Mouse (Mus musculus) layer of hippocampus, postnatal 10 days (tissue): Measurements from ENCODE around the gene Wdr5. TPM values are rescaled to one million over a fixed set of nuclear protein-coding genes. Genes with fewer than 3 reads are reported as not detected.
"Not testable (repeated sequence)": the region's sequence is repeated elsewhere in the genome, so short reads cannot be mapped to it uniquely, and the experiment has no call there.

Experiments used
- DNase-seq, 2 experiments: peaks; one replicate each; pipeline ENCODE4 v3.0.0; 2021; ENCODE audit warnings: low spot score in 2 of 2
- total RNA-seq, 2 experiments: library from RNA; stranded (reverse); gene quantifications; 2 replicates each; pipeline ENCODE4 v1.2.3; 2021

Gene Wdr5
- total RNA-seq, 2 experiments from 2014 or later: 42.8 to 44.2 TPM

GRCm38 (mm10) chr2:27496391-27497028 is 18.4 kb upstream of the Wdr5 start:
- DNase-seq: no peak

DNA sequence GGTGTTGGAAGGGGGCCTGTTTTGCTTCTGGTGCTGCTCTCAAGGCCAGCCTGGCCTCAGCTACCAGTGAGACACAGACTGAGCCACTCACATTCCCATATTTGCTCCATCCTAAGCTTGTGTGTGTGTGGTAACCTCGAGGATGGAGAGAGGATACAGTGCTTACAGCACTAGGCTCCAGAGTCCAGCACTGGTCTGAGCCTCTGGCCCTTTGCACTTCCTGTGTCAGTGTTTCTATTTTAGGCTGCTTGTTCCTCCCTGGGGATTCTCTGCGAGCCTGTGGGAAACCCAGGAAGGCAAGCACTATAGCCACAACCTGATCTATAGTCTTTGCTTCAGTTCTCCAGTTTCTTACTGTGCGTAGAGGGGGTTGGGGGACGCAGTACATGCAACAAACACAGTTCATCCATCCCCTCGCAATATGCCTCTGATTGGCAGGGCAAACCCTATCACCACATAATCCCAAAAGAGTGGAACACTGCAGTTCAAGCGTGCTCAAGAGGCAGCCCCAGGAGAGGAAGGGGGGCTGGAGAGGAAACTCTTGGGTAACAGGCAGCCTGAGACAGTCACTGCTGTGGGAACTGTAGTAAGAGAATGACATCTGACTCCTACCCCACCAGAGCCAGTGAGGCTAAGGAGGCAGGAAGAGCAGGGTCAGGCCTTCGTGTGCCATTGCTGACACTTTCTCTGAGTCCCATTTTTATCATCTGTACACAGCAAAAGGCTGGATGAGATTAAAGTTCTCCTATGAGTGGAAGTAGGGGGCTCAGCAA is 10.7 kb upstream of the Wdr5 start:
- DNase-seq: no peak

GRCm38 (mm10) chr2:27505539-27505938 is 9.4 kb upstream of the Wdr5 start:
- no peak for DNase-seq

DNA sequence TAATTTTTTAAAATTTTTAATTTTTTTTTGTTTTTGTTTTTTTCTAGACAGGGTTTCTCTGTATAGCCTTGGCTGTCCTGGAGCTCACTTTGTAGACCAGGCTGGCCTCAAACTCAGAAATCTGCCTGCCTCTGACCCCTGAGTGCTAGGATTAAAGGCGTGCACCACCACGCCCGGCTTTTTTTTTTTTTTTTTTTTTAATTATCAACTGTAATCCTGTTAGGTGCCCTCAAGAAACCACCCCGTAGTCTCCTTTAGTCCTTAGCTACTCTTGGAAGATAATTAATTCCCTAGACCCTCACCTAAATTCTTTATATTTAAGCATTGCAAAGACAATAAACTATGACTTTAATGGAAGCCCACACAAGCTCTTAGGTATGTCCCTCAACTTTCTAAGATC is 8.3 kb upstream of the Wdr5 start:
- DNase-seq: not testable (repeated sequence)

- DNase-seq: no peak
These were observed 7.4 kb upstream of the Wdr5 start, which contains the start of gene Brd3 for GRCm38 (mm10) chr2:27507562-27507961. Brd3 (minus strand) TSS chr2:27507662.

GRCm38 (mm10) chr2:27510706-27511105 is 4.3 kb upstream of the Wdr5 start:
- no peak for DNase-seq

GRCm38 (mm10) chr2:27512909-27513308 is 2.0 kb upstream of the Wdr5 start:
- no peak for DNase-seq

DNA sequence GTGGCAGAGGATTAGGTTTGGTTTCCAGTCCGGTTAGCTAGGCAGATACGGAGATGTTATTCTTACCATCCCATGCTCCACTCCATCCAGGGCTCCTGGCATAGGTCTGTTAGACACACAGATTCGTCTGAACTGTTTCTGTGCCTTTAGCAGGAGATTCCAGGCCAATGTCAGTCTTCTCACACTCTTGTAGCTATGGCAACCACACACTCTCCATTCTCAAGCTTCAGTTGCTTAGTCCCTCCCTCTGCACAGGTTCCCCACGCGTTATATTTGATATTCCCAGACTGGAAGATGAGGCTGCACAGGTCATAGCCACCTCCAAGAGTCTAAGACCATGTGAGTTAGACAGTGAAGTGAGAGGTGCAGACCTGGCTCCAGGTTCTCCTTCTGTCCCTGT is 1.1 kb upstream of the Wdr5 start:
- peak in 1 of 2 experiments; percentile 20 for DNase-seq

- no peak for DNase-seq
These were observed 597 bp downstream of the Wdr5 start for GRCm38 (mm10) chr2:27515341-27516166.

- DNase-seq: no peak
These were observed 1.3 kb downstream of the Wdr5 start for GRCm38 (mm10) chr2:27516289-27516688.

DNA sequence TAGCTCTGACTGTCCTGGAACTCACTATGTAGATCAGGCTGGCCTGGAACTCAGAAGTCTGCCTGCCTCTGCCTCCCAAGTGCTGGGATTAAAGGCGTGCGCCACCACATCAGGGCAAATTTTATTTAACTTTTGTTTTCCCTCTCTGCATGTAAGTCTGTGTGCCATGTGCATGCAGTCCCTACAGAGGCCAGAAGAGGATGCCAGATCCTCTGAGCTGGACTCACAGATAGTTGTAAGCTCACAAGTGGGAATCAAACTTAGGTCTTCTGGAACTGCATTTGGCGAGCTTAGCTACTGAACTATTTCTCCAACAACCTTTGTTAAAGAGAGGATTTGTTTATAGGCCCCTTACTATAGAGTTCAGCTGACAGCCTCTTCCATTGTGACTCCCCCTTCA is 3.3 kb downstream of the Wdr5 start:
- no peak for DNase-seq

- not testable (repeated sequence) for DNase-seq
These were observed 23.7 kb downstream of the Wdr5 start for GRCm38 (mm10) chr2:27538455-27539330.

DNA sequence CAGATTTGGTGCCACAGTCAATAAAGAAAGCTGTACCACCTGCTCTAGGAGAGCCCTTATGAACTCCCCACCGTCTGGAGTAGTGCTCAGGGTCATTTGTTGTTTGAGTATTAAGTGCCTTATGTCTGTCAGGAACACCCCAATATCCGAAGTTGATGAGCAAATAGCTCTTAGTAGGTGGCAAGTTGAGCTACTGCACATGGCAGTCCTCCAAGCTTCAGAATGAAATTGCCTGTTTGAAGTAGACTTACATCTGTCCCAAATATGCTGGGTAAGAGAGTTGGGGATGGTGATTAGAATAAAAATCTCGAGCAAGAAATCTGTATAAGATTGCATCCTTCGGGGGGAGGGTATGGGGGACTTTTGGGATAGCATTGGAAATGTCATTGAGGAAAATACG is 24.4 kb downstream of the Wdr5 start:
- DNase-seq: no peak

DNA sequence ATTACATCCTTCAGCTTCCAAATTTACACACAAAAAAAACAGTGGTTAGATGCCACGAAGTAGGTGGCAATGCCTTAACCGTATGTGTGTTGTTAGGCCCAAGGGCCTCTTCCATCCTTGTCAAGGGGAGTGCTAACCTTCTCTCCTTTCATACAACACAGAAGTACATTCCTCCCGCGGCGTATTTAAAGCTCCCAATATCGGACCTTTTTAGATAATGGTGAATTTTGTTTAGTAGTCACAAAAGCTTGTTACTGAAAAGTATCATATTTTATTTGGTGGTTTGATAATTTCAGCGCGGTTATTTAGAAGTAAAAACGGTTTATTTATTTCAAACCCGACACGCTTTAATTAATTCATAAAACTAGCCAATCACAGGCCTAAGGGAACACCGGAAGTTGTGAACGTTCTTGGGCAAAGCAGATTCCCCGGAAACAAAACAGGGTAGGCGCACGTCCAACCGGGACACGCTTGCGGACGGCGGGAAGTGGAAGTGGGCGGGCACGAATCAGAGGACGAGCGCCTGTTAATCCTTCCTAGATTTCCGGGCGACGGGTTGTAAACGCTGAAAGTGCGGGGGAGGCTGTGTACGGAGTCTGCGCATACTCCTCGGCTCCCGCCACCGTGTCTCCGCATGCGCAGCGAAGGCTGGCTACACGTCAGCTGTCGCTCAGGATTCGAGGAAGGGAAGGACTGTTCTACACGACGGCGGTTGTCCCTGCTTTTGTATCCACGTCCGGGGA is 25.0 kb downstream of the Wdr5 start:
- DNase-seq: peak; percentile 98 to 99

DNA sequence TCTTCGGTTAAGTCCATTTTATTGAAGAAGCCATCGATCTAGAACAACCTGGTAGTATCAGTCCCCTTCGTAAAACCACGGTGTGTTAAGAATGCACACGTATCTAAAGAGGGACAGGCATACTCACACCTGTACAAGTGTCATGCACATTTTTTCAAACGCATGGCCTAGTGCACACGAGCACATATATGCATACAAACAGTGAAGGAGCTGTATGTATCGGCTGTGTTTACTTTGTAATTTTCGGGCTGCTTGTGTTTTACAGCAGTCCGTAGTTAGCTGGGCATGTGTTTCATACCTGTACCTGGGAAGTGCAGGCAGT is 25.5 kb downstream of the Wdr5 start:
- no peak for DNase-seq

DNA sequence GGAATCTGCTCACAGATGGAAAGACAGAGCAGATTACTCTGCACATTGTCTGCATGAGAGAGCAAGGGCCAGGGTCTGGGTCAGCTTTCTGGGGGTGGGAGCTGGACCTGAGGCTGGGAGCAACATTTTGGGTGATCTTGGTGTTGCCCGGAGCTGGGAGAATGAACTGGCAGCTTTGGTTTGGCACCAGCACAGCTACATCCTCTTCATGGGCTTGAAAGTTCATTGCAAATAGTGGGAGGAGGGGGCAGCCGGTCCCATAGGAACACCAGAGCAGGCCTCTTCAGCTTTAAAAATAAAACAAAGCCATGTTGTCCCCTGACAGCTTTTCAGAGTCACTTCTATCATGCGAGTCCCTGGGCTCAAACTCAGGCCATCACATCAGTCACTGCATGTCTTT is 26.3 kb downstream of the Wdr5 start:
- DNase-seq: no peak

DNA sequence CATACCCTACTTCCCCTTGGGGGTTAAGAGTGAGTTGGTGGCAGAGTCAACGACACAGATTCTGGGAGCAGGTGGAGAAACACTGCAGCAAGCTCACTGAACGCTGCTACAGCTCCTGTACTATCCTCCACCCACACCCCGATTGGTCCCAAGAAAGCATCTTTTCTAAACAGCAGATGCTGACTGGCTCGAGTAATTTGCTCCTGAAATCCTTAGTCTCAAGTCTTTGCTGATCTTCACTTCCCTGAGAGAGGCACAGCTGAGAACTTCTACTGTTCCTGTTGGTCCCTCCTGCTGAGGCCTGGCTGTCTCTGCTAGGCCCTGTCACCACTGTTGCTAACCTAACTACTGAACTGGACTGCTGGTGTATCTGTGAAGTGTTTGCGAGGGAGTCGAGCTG is 29.7 kb downstream of the Wdr5 start:
- DNase-seq: no peak

- DNase-seq: not testable (repeated sequence)
These were observed 30.6 kb downstream of the Wdr5 start for GRCm38 (mm10) chr2:27545517-27545916.

- not testable (repeated sequence) for DNase-seq
These were observed 31.1 kb downstream of the Wdr5 start for GRCm38 (mm10) chr2:27546041-27546440.

GRCm38 (mm10) chr2:27547326-27547725 is 32.4 kb downstream of the Wdr5 start:
- no peak for DNase-seq
